Mouse (Mus musculus) megakaryocyte, embryonic 14.5 days (primary cell): Measurements from ENCODE around the gene Ntn3.

Experiments
- FLI1 ChIP-seq: IDR thresholded peaks from 2 replicates; pipeline ENCODE4 v1.6.1; 2012; ENCODE audit warnings: low read length, inconsistent platforms, mixed read lengths
- GATA1 ChIP-seq: IDR thresholded peaks from 3 replicates; pipeline ENCODE4 v1.6.1; 2012; ENCODE audit warnings: mixed read lengths, low read length, inconsistent platforms, borderline replicate concordance

DNA sequence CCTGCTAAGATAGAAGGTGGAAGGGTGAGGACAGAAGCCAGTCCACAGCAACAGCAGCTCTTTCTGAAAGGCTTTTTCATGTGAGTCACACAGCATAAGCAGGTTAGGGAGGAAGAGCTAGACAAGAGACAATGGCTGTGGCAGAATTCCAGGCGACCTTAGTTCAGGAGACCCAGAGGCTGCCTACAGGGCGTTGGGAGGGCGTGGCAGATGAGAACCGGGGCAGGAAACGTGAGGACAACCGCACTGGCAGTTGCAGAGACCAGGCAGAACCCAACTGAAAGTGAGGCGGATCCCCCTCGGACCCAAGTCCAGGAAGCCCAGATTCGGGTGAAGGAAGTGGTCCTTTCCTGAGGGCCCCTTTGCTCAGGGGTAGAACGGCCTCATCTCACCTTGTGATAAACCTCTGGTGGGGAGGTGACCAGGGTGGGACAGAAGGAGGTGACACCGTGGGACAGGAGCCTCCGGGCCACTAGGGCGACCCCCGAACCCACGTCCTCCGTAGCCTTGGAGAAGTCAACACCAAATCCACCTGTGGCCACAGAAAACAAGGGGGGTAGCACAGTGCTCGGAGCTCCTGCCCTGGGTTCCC, 46.7 kb downstream of the Ntn3 start:
- TF ChIP-seq GATA1 (no peak), FLI1 (no peak)
